Mouse (Mus musculus): ENCODE results near the gene Pak7.

Pak7 gene

GRCm38 (mm10) chr2:136150752-136151151, 237.0 kb downstream of the Pak7 start:
- DNase-seq = no peak

DNA sequence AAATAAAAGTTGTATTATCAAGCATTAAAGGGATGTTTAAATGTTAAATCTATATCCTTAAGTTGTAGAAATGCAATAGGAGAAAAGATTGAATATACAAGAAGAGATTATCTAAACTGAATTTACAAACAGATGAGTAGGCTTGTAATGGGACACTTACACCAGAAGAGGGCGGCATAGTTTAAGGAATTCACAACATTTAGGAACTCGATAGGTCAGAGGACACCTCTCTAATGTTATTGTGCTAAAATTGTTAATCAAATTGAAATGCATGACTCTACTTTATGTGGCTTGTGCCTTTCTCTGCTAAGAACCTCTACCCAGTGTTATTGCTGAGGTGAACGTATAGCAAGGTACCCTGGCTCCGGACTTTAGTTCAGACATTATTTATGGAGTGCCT, 238.2 kb downstream of the Pak7 start:
- no peak for DNase-seq

- peak; percentile 79 for DNase-seq
Measured at GRCm38 (mm10) chr2:136148999-136149398, 238.8 kb downstream of the Pak7 start.

DNA sequence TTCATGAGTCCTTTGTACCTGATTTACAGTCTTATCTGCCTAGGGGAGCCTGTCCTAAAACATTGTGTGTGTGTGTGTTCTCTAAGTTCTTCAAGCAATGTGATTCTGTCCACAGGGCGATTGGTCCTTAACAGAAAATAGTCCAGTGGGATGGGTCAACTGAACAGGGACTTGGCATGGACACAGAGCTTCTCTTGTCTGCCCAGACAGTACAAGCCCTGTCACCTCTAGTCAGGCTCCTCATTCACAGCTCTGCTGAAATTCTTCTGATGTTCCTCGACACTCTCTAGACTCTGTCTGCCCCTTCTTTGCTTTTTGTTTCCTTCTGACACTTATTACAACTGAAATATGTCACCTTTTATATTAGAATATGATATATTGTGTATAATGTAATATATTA, 247.0 kb downstream of the Pak7 start:
- DNase-seq = no peak

DNA sequence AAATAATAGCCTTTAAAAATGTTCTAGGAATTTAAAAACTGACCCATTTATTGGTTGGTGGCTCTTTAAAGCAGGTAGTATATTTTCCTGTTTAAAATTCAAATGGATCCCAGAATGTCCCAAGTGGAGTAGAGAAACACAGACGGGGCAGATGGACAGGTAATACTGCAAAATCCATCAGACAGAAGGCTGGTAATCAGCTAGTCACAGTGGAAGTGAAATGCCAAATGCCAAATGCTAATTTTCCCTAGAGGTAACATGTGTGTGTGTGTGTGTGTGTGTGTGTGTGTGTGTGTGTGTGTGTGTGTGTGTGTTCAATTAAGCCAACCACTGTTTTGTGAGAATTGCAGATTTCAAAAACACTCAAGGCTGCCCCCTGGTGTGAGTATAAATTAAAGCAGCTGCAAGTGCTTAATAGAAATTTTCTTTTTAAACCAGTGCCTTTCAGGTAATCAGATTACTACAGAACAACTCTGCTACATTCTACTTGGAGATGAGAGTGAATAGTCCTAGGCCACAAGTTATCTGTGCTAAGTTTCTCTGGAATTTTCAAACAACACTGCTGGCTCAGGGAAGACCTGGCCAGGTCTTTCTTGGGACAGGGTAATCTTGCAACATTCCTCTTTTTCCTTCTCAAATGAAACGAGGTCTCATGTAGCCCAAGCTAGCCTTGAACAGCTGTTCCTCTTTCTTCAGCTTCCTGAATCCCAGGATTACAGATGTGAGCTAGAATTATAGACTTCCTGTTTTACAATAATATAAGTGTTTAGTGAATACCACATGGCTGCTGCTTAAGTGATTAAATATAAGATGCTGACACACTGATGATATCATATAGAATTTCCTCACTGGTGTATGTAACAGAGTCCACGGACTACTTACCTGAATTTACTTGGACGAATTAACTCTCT, 248.4 kb downstream of the Pak7 start:
- peak; percentile 36 for DNase-seq

- no peak for DNase-seq
Measured at GRCm38 (mm10) chr2:136138451-136138850, 249.3 kb downstream of the Pak7 start.

- DNase-seq = no peak
Measured at GRCm38 (mm10) chr2:136121867-136122266, 265.9 kb downstream of the Pak7 start.

- no peak for DNase-seq
Measured at GRCm38 (mm10) chr2:136118006-136118405, 269.8 kb downstream of the Pak7 start.

- DNase-seq = no peak
Measured at GRCm38 (mm10) chr2:136113374-136113773, 274.4 kb downstream of the Pak7 start.

- no peak for DNase-seq
Measured at GRCm38 (mm10) chr2:136109038-136109363, 278.8 kb downstream of the Pak7 start.

GRCm38 (mm10) chr2:136108124-136109037, 279.4 kb downstream of the Pak7 start:
- DNase-seq = no peak

DNA sequence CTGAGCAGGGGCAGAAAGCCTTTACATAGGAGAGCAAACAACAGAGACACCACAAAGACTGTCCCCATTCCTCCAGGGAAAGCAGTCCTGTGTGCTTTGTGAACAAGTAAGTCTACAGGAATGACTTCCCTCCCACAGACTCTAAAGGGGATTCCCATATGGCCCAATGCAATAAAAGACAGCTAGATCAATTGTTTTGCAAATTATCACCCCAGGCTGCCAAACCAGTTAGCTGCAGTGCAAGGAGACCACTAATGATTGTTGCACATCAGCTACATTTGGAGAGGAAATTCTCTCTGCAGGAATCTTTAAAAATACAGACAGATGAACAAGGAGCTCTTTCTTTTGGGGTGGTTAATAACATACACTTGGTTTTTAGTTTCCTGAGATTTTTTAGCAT, 280.2 kb downstream of the Pak7 start:
- DNase-seq = no peak

DNA sequence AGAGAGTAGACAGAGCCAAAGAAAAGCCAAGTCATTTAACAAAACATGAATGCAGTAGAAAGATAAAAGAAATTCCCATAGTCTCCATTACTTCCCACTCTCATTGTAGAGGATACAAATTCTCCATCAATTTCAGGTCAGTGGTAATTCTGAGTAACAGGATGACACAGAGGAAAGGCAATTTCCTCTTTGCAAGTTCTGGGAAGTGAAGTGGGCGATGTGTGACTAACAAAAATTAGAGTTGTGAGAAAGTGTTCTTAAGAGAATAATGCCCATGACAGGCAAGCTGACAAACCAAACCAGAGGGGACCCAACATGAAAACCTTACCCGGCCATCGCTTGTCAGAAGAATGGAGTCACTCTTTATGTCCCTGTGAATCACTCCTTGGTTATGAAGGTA, 290.6 kb downstream of the Pak7 start:
- no peak for DNase-seq

- DNase-seq = no peak
Measured at GRCm38 (mm10) chr2:136095978-136096377, 291.8 kb downstream of the Pak7 start.

DNA sequence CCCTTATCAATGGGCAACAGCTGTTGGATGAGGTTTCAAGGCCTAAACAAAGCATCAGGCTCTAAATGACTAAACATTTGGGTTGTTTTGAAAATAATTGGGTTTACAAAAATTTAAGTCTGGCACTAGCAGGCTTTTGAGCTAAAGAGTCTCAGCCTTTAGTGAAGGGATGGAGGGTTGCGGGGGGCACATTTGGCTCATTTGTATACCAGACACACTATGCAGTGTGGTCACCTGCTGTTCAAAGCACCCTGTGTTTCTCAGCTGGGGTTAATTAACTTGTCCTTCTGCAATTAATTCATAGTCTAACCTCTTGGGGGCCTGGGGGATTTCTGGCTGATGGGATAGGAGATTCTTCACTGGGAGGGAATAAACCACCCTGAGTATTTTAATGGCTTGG, 323.4 kb downstream of the Pak7 start:
- no peak for DNase-seq

DNA sequence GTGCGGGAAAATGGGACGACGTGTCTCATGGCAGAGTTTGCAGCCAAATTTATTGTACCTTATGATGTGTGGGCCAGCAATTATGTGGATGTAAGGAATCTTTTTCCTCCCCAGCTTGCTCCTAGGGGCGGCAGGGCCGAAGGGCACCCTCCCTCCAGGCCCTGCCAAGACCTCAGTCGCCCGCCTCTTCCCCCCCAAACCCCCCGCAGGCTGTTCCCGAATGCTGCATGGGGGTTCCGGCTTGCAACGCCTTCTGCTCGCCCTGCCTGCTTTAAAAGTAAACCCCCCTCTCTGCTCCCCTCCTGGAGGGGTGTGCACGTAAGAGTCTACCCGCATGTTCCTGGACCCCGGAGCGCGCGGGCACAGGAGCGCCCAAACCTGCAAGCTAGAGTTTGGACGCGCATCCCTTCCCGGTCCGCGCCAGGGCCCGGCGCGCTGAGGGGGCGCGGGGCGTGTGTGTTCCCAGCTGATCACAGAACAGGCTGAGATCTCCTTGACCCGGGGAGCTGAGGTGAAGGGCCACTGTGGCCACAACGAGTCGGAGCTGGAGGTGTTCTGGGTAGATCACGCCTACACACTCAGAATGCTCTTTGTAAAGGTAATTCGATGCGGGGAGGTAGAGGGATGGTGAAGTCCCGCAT, 328.6 kb downstream of the Pak7 start:
- DNase-seq = no peak

- no peak for DNase-seq
Measured at GRCm38 (mm10) chr2:136058398-136058797, 329.4 kb downstream of the Pak7 start.

- DNase-seq = no peak
Measured at GRCm38 (mm10) chr2:136057861-136058331, 329.9 kb downstream of the Pak7 start.

GRCm38 (mm10) chr2:136051688-136052289, 336.0 kb downstream of the Pak7 start, which contains the start of gene Lamp5:
TSS of gene Lamp5 (plus strand) at chr2:136052239.
- no peak for DNase-seq

GRCm38 (mm10) chr2:136050793-136051615, 336.8 kb downstream of the Pak7 start:
- peak; percentile 25 for DNase-seq

- no peak for DNase-seq
Measured at GRCm38 (mm10) chr2:136048464-136048863, 339.3 kb downstream of the Pak7 start.

All from cerebellum, adult 11 months (tissue).